12 mouse cellular contexts compared by ENCODE assay signal in the genomic region with DNA sequence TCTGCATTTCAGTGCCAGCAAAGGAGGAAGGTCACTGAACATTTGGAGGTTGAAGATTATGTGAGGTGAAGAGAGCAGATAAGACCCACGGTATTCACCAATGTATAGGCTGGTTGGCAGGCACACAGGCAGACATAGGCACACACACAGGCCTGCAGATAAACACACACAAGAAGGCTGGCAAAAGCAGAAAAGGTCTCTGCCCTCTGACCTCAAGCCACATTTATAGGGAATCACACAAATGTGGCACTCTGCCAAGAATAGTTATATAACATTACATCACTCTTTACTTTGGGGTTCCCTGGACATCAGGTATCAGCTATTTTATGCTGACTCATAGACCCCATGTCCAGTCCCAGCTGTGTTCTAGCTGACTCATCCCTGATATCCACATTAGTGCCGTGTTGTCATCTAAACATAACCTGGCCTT.
DNase-seq lines count a peak whose midpoint lies in the region; ATAC-seq and TF ChIP-seq lines count a peak whose summit lies in the region.
"Had no signal": no experiment of that assay in that cellular context is flagged by ENCODE, and none has a peak within 500 bp of the region (broad histone marks: within the 10 kb centered on the region; RNA-seq: fewer than 3 reads in every experiment).

No protein-coding gene starts in this region.

- in situ Hi-C loops in ES-E14 (cut with MboI; ENCODE audit: low sequenced_read_pairs in 2 of 2, unreplicated experiment in 2 of 2): no loop called here

- no peak for TF ChIP-seq POLR2A in cortical plate, adult 2 months (IDR thresholded peaks at IDR 0.05; ENCODE audit: extremely low read depth, insufficient read depth, low read length)

- no peak for DNase-seq in heart, postnatal 14 days
- DNase-seq in ES-E14 (ENCODE audit: low read depth, low spot score): no peak
- no peak for DNase-seq in gastrocnemius, postnatal 14 days
- no peak for DNase-seq in retina, embryonic 14.5 days (ENCODE audit: low spot score)
- DNase-seq: cerebellum, postnatal 36 days; gastrocnemius, postnatal 36 days; kidney, postnatal 14 days; lung, postnatal 14 days had no signal

- no peaks in the 10 kb centered on the region for H3K9me3 ChIP-seq in heart, embryonic 11.5 days (replicated peaks; ENCODE audit: control insufficient read depth, low read length)
- H3K9me3 ChIP-seq in ES-E14 (ENCODE audit: control insufficient read depth, insufficient read depth, low read depth, low read length): no peaks in the 10 kb centered on the region
- H3K9me3 ChIP-seq in midbrain, embryonic 13.5 days: no peaks in the 10 kb centered on the region

- no peaks in the 10 kb centered on the region; the same call in 1 of the 2 replicates for H3K4me1 ChIP-seq in heart, embryonic 11.5 days (ENCODE audit: control insufficient read depth, insufficient read depth, low read length)
- no peaks in the 10 kb centered on the region for H3K4me1 ChIP-seq in ES-E14 (ENCODE audit: control insufficient read depth in 2 of 2, insufficient read depth in 2 of 2, low read length in 2 of 2, poor library complexity in 1 of 2)
- peaks cover 5% of the 10 kb centered on the region; the same call in 1 of the 2 replicates for H3K4me1 ChIP-seq in cortical plate, adult 2 months (ENCODE audit: control insufficient read depth, insufficient read depth, low read length)
- H3K4me1 ChIP-seq in midbrain, embryonic 13.5 days (replicated peaks): no peaks in the 10 kb centered on the region

- no peaks in the 10 kb centered on the region for H3K27me3 ChIP-seq in heart, embryonic 11.5 days (ENCODE audit: control insufficient read depth, insufficient read depth, low read length)
- no peaks in the 10 kb centered on the region for H3K27me3 ChIP-seq in midbrain, embryonic 13.5 days

- no peak overlapping the region for H3K9ac ChIP-seq in heart, embryonic 11.5 days (ENCODE audit: low read depth, low read length)
- H3K9ac ChIP-seq in ES-E14 (ENCODE audit: insufficient read depth, low read depth, low read length, poor library complexity, severe bottlenecking): no peak overlapping the region
- no peak overlapping the region for H3K9ac ChIP-seq in midbrain, embryonic 13.5 days (replicated peaks)

- H3K4me2 ChIP-seq in heart, embryonic 11.5 days: no peak overlapping the region
- H3K4me2 ChIP-seq in midbrain, embryonic 13.5 days (replicated peaks): no peak overlapping the region

- peaks cover 2% of the 10 kb centered on the region; the same call in 1 of the 2 replicates for H3K36me3 ChIP-seq in heart, embryonic 11.5 days (ENCODE audit: control insufficient read depth, insufficient read depth, low read length)
- H3K36me3 ChIP-seq in ES-E14 (ENCODE audit: control insufficient read depth, insufficient read depth, low read length, poor library complexity, severe bottlenecking): peaks cover 3% of the 10 kb centered on the region
- peaks cover 12% of the 10 kb centered on the region for H3K36me3 ChIP-seq in midbrain, embryonic 13.5 days

- ATAC-seq in heart, embryonic 11.5 days (replicated peaks; ENCODE audit: insufficient number of reproducible peaks, low FRiP score, low TSS enrichment): peak; percentile 88
- peak; percentile 33 for ATAC-seq in megakaryocyte, adult 5-6 weeks (ENCODE audit: poor library complexity, severe bottlenecking)
- no peak for ATAC-seq in midbrain, embryonic 13.5 days

- peak overlapping the region; percentile 83 for H3K27ac ChIP-seq in heart, embryonic 11.5 days (ENCODE audit: low read depth, low read length)
- no peak overlapping the region for H3K27ac ChIP-seq in ES-E14 (ENCODE audit: insufficient read depth, low read depth, low read length, poor library complexity, severe bottlenecking)
- H3K27ac ChIP-seq in cortical plate, adult 2 months (ENCODE audit: insufficient read depth, low read length): 0 out of 2 replicates have a peak overlapping the region, but pooled peaks have one; percentile 3
- H3K27ac ChIP-seq in midbrain, embryonic 13.5 days: no peak overlapping the region

- no peak overlapping the region for H3K4me3 ChIP-seq in heart, embryonic 11.5 days (ENCODE audit: low read depth, low read length)
- H3K4me3 ChIP-seq in ES-E14 (ENCODE audit: insufficient read depth in 1 of 2, low read depth in 1 of 2, low read length in 2 of 2, poor library complexity in 1 of 2, severe bottlenecking in 1 of 2): no peak overlapping the region
- H3K4me3 ChIP-seq in cortical plate, adult 2 months (ENCODE audit: insufficient read depth, low read length): no peak overlapping the region
- H3K4me3 ChIP-seq in midbrain, embryonic 13.5 days (replicated peaks): no peak overlapping the region

- no peak for TF ChIP-seq CTCF in cortical plate, adult 2 months (IDR thresholded peaks at IDR 0.05; ENCODE audit: extremely low read depth, insufficient read depth, low read length)

- intact Hi-C loops in heart, postnatal 14 days (cut with DNase I): no loop called here
- intact Hi-C loops in gastrocnemius, postnatal 14 days (cut with DNase I; ENCODE audit: low total_unique reads): no loop called here

- 31% methylated on average over 2 of the region's 2 CpGs for WGBS in heart, embryonic 11.5 days (ENCODE audit: insufficient replicate concordance)
- 95% methylated on average over 2 of the region's 2 CpGs for WGBS in midbrain, embryonic 13.5 days

TF ChIP-seq in ES-E14, 5 proteins besides CTCF, POLR2A, EP300 and RAD21:
- TF ChIP-seq ZC3H11A (IDR thresholded peaks at IDR 0.05; ENCODE audit: borderline replicate concordance, low read depth, low read length) (no peak), HCFC1 (IDR thresholded peaks at IDR 0.05; ENCODE audit: borderline replicate concordance, insufficient read depth, low read length) (no peak), MAFK (IDR thresholded peaks at IDR 0.05; ENCODE audit: insufficient read depth, low read depth, low read length) (0 out of 2 replicates have a peak, but pooled peaks have one; percentile 21), CHD2 (IDR thresholded peaks at IDR 0.05; ENCODE audit: low read depth, low read length) (no peak)

Comparison
In these comparisons a context has a peak if more than half of its experiments do, and no peak if none do; other contexts are left out.
1. H3K27ac ChIP-seq: peak in heart, embryonic 11.5 days (single experiment) and cortical plate, adult 2 months (single experiment); none in ES-E14 (single experiment) and midbrain, embryonic 13.5 days (single experiment).